Mouse (Mus musculus) left cerebral cortex, adult 2 months (tissue): ENCODE measurements around the gene Ninl. TPM values are rescaled to one million over a fixed set of nuclear protein-coding genes. Genes with fewer than 3 reads are reported as not detected.

Experiments used
- DNase-seq, 2 experiments: peaks; one replicate each; pipeline ENCODE4 v3.0.0; 2021 to 2022; ENCODE audit warnings: low spot score in 2 of 2, mixed read lengths in 1 of 2; ENCODE audit errors: extremely low spot score in 1 of 2
- H3K27ac ChIP-seq: fragments of 200-600 bp; 2 replicates; pipeline ENCODE4 v1.8.1; 2022
- H3K4me3 ChIP-seq: fragments of 200-600 bp; 2 replicates; pipeline ENCODE4 v1.8.1; 2022
- CTCF ChIP-seq: fragments of 200-600 bp; IDR thresholded peaks from 2 replicates; pipeline ENCODE4 v1.8.1; 2022; ENCODE audit warnings: antibody characterized with exemption, mild to moderate bottlenecking, moderate library complexity
- intact Hi-C: fragments of 180-260 bp; cut with DNase I; formaldehyde crosslinking; loops from one replicate; pipeline ENCODE4 v1.15.1; 2025
- total RNA-seq, 2 experiments: library from RNA; stranded (reverse); gene quantifications; 2 replicates each; pipeline ENCODE4 v1.2.3; 2021

The Ninl gene
- total RNA-seq, 2 experiments from 2014 or later, result 6.4 to 6.5 TPM

DNA sequence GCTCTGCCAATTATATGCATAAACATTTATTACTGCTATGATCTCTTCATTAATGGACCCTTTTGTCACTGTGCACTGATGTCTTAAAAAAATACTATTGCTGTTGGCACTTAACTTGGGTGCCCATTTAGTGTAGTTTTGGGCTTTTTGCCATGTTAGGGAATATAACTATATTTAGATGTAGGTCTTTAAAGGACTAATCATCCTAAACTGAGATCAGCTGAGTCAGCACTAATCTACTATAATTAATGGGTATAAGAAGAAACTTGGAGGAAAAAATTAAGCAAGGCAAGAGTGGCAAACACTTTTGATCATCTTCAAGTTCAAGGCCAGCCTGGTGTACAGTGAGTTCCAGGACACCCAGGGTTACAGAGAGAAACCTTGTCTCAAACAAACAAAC, 152.9 kb downstream of the Ninl start:
- Histone ChIP-seq H3K4me3 (no peak overlapping the region), H3K27ac (no peak overlapping the region)
- no peak for DNase-seq
- intact Hi-C loops, result no loop called here
- no peak for TF ChIP-seq CTCF

DNA sequence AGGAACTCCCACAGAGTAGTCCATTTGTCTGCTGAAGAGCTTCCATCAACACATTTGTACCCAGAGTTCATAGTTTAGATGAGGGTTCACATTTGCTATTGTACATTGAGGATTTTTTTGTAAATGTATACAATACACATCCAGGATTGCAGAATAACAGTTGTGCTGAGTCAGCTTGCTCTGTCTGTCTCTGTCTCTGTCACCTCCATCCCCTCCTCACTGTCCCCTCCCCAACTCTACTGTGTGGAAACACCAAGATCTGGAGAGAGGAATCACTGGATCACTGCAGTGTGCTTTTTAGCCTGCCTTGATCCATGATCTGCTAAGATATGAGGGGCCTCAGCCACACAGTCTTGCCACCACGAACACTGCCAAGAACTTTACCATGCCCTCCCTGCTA, 153.4 kb downstream of the Ninl start:
- Histone ChIP-seq H3K4me3 (no peak overlapping the region), H3K27ac (no peak overlapping the region)
- TF ChIP-seq CTCF, result no peak
- no peak for DNase-seq
- intact Hi-C loops, result no loop called here

DNA sequence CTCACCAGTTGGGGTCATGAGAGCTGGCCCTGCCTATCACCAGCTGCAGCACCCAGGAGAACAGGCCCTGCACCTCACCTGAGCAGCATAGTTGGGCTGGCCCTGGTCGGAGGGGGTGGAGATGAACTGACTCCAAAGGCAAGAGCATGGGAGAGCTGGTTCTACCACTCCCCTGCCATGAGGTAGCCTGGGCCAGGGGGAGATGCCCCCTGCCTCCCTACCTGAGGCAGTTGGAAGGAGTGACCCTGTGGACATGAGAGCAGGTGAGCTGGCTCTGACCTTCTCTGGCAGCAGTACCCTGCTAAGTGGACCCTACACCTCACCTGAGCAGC, 154.4 kb downstream of the Ninl start:
- Histone ChIP-seq H3K27ac (no peak overlapping the region), H3K4me3 (no peak overlapping the region)
- TF ChIP-seq CTCF, result no peak
- intact Hi-C loops, result no loop called here
- no peak for DNase-seq

Other genes starting within 250 kb of the Ninl start
- gene Abhd12, start 134.6 kb downstream of the Ninl start, total RNA-seq, result 100 to 1,000 TPM; 298 to 305 TPM
- gene Gins1, start 134.0 kb downstream of the Ninl start, total RNA-seq, result 1 to 10 TPM in 1 of 2 experiments, under 1 TPM in 1; 0.65 to 1.6 TPM
- gene Nanp, start within 50 bp of the Ninl start, total RNA-seq, result 10 to 100 TPM; 18.6 to 27.6 TPM
- not detected for gene Gm14151, start 53.0 kb upstream of the Ninl start, total RNA-seq
- not detected for gene Gm14147, start 58.9 kb upstream of the Ninl start, total RNA-seq